Mouse (Mus musculus): ENCODE data around the gene Gm20696.

- TF ChIP-seq CTCF (conservative IDR thresholded peaks at IDR 0.05 in 1 of 2, IDR thresholded peaks at IDR 0.05 in 1 of 2; ENCODE audit: low read depth in 2 of 2, low read length in 2 of 2) (no peak), MAX (IDR thresholded peaks at IDR 0.05; ENCODE audit: low read length) (no peak), E2F4 (IDR thresholded peaks at IDR 0.05; ENCODE audit: insufficient replicate concordance, low read depth, low read length) (no peak), IRF4 (IDR thresholded peaks at IDR 0.05; ENCODE audit: low read depth, low read length) (no peak), EP300 (IDR thresholded peaks at IDR 0.05; ENCODE audit: low read length) (no peak), MEF2A (IDR thresholded peaks at IDR 0.05; ENCODE audit: borderline replicate concordance, low read depth, low read length) (no peak), POLR2A (IDR thresholded peaks at IDR 0.05; ENCODE audit: low read depth, low read length) (no peak), USF2 (conservative IDR thresholded peaks at IDR 0.05; ENCODE audit: low read depth, low read length) (no peak), USF1 (IDR thresholded peaks at IDR 0.05; ENCODE audit: low read depth, low read length) (no peak), SIN3A (IDR thresholded peaks at IDR 0.05; ENCODE audit: low read length) (no peak), UBTF (IDR thresholded peaks at IDR 0.05; ENCODE audit: low read depth, low read length) (no peak)
Observed at GRCm38 (mm10) chr6:99297535-99297934, 369.1 kb downstream of the Gm20696 start.
